ENCODE assay signal across 21 mouse cellular contexts in genomic region chr19:43974221-43974620, GRCm38 (mm10). TPM values are rescaled to one million over a fixed set of nuclear protein-coding genes. Genes with fewer than 3 reads are reported as not detected.
"Had no signal": no experiment of that assay in that cellular context is flagged by ENCODE, and none has a peak within 500 bp of the region (broad histone marks: within the 10 kb centered on the region; RNA-seq: fewer than 3 reads in every experiment).

No protein-coding gene starts in this region.

- H3K9ac ChIP-seq: lung, embryonic 14.5 days; midbrain, embryonic 13.5 days; midbrain, embryonic 15.5 days; neural tube, embryonic 12.5 days; stomach, embryonic 15.5 days had no signal

- H3K27ac ChIP-seq: macrophage; midbrain, embryonic 13.5 days; midbrain, embryonic 15.5 days; neural tube, embryonic 12.5 days; stomach, embryonic 15.5 days; stomach, postnatal 0 days had no signal

- H3K36me3 ChIP-seq: midbrain, embryonic 13.5 days; midbrain, embryonic 15.5 days; neural tube, embryonic 12.5 days; stomach, embryonic 15.5 days had no signal

- H3K4me3 ChIP-seq: megakaryocyte, embryonic 14.5 days; midbrain, embryonic 13.5 days; midbrain, embryonic 15.5 days; neural tube, embryonic 12.5 days; stomach, embryonic 15.5 days had no signal

- DNase-seq: lung, adult 18-20 months; lung, embryonic 14.5 days; lung, postnatal 14 days; lung, postnatal 36 days; right cerebral cortex, postnatal 14 days; thymus, adult 2 months; thymus, postnatal 25 days; thymus, postnatal 4 days had no signal

- H3K9me3 ChIP-seq: midbrain, embryonic 13.5 days; midbrain, embryonic 15.5 days; neural tube, embryonic 12.5 days; stomach, embryonic 15.5 days had no signal

- H3K4me1 ChIP-seq: midbrain, embryonic 13.5 days; midbrain, embryonic 15.5 days; neural tube, embryonic 12.5 days; stomach, embryonic 15.5 days had no signal

- ATAC-seq: midbrain, embryonic 13.5 days; midbrain, embryonic 15.5 days had no signal

- H3K4me2 ChIP-seq: lung, embryonic 14.5 days; midbrain, embryonic 11.5 days; midbrain, embryonic 13.5 days; midbrain, embryonic 15.5 days; neural tube, embryonic 12.5 days; stomach, embryonic 15.5 days had no signal

- H3K27me3 ChIP-seq: midbrain, embryonic 13.5 days; midbrain, embryonic 15.5 days; neural tube, embryonic 12.5 days; stomach, embryonic 15.5 days had no signal

RNA-seq across cellular contexts. Expression of gene Cpn1, which starts 12.1 kb away (rescaled TPM):
- total RNA-seq: monocyte, adult 5-6 weeks; neutrophil, adult 5-6 weeks had no signal
- polyA plus RNA-seq: macrophage had no signal

RNA-seq across cellular contexts. Expression of gene Cyp2c23, which starts 54.8 kb away (rescaled TPM):
- total RNA-seq: midbrain, postnatal 0 days; monocyte, adult 5-6 weeks; neutrophil, adult 5-6 weeks had no signal
- polyA plus RNA-seq: midbrain, embryonic 11.5 days; midbrain, embryonic 15.5 days; midbrain, postnatal 0 days; neural tube, embryonic 12.5 days; neural tube, embryonic 14.5 days; spleen, adult 2 months; thymus, adult 2 months had no signal
